Mouse (Mus musculus) C2C12 (cell line): Measurements from ENCODE around the gene Mcm3ap.

Source experiments
- CTCF ChIP-seq: IDR thresholded peaks from one replicate; pipeline ENCODE4 v1.5.1; 2011; ENCODE audit not compliant: control insufficient read depth, insufficient read depth, insufficient read length
- FOSL1 ChIP-seq: IDR thresholded peaks from one replicate; pipeline ENCODE4 v1.8.0; 2011; ENCODE audit warnings: mild to moderate bottlenecking, low read length; ENCODE audit not compliant: poor library complexity, insufficient read depth, severe bottlenecking
- MAX ChIP-seq: IDR thresholded peaks from one replicate; pipeline ENCODE4 v1.6.1; 2011; ENCODE audit warnings: mild to moderate bottlenecking, control low read depth
- MYOG ChIP-seq: IDR thresholded peaks from one replicate; pipeline ENCODE4 v1.6.1; 2011; ENCODE audit not compliant: control insufficient read depth, insufficient read length; ENCODE audit errors: extremely low read depth
- USF1 ChIP-seq: IDR thresholded peaks from one replicate; pipeline ENCODE4 v1.6.1; 2011; ENCODE audit warnings: low read depth, mild to moderate bottlenecking, control low read depth, moderate library complexity

DNA sequence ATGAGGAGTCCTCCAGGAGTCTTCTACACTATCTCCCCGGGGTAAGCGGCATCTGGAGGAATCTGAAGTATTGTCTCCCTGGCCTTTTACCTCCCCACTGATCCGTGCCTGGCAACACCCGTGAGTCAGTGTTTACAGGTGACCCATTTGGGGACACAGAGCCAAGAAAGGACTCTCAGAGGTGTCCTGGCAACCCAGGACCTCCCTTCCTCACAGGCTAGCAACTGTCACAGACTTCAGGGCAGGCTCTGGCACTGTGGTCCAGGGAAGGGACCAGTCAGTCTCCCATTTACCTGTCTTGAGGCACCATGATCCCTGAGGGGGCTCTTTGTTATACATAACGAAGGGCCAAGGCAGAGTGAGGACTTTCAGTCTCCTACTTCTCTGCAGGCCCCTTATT, 19.9 kb upstream of the Mcm3ap start, which contains the start of gene 2610028H24Rik:
- TF ChIP-seq CTCF (no peak), MAX (no peak), USF1 (no peak), MYOG (no peak), FOSL1 (no peak)
